Mouse (Mus musculus): ENCODE measurements at regions not wholly inside any gene's neighbourhood (a gene's known extent, or its start where the extent isn't known, plus 50 kb on each side); places are given as distances from the start of the nearest gene placed in this dataset.

DNA sequence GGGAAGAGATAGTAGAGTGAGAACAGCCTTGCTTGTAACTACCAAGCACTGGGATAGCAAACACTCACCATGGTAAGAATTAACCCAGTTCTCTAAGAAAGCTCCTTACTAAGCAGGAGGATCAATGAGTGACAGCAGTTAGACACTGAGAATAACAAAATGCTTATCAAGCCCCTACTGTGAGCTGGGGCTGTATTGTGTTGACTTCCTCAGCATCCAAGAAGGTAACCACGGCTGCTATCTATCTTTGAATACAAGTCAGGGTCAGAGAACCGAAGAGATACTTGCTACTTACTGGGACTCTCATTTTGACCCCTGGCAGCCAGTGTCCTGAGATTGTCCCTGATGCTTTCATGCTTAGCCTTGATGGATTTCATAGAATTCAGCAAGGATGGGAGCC, 1248.4 kb upstream of the A1bg start:
- Histone ChIP-seq H3K9ac (ENCODE audit: insufficient read depth, low read depth, low read length, poor library complexity, severe bottlenecking) (no peak overlapping the region), H3K4me1 (ENCODE audit: control insufficient read depth in 2 of 2, insufficient read depth in 2 of 2, low read length in 2 of 2, poor library complexity in 1 of 2) (peaks cover 3 to 5% of the 10 kb centered on the region in 2 experiments; a peak in 2 of 4 replicates), H3K36me3 (ENCODE audit: control insufficient read depth, insufficient read depth, low read length, poor library complexity, severe bottlenecking) (peaks cover 8% of the 10 kb centered on the region), H3K4me3 (ENCODE audit: insufficient read depth in 1 of 2, low read depth in 1 of 2, low read length in 2 of 2, poor library complexity in 1 of 2, severe bottlenecking in 1 of 2) (no peak overlapping the region), H3K27ac (ENCODE audit: insufficient read depth, low read depth, low read length, poor library complexity, severe bottlenecking) (no peak overlapping the region), H3K9me3 (ENCODE audit: control insufficient read depth, insufficient read depth, low read depth, low read length) (no peaks in the 10 kb centered on the region)
- no peak for TF ChIP-seq ZNF384 (IDR thresholded peaks at IDR 0.05; ENCODE audit: low read depth, low read length)
- DNase-seq (ENCODE audit: low read depth, low spot score), result no peak
- in situ Hi-C loops (cut with MboI; ENCODE audit: low sequenced_read_pairs in 2 of 2, unreplicated experiment in 2 of 2), result no loop called here

DNA sequence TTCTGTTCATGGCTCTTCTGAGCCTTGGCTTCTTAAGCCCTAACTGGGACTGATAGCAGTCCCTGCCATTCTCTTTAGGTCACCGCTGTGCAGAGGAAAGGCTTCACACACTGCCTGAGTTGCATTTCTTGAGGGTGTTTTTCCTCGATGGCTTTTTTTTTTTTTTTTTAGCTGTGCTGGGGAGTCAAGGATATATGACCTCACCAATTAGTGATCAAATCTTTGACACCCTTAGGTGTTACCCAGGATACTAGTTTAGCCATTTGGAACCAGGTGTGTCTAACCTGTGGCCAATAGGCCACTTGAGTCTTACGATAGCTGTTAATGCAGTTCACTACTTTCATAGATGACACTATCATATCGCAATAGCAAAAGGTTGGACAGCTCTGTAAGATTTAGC, 1247.5 kb upstream of the A1bg start:
- TF ChIP-seq HCFC1 (IDR thresholded peaks at IDR 0.05; ENCODE audit: borderline replicate concordance, insufficient read depth, low read length), result no peak
- no peak for DNase-seq (ENCODE audit: low read depth, low spot score)
- H3K9me3 ChIP-seq (ENCODE audit: control insufficient read depth, insufficient read depth, low read depth, low read length), result no peaks in the 10 kb centered on the region
- in situ Hi-C loops (cut with MboI; ENCODE audit: low sequenced_read_pairs in 2 of 2, unreplicated experiment in 2 of 2), result no loop called here
- H3K4me3 ChIP-seq (ENCODE audit: insufficient read depth in 1 of 2, low read depth in 1 of 2, low read length in 2 of 2, poor library complexity in 1 of 2, severe bottlenecking in 1 of 2), result no peak overlapping the region
- H3K9ac ChIP-seq (ENCODE audit: insufficient read depth, low read depth, low read length, poor library complexity, severe bottlenecking), result no peak overlapping the region
- H3K36me3 ChIP-seq (ENCODE audit: control insufficient read depth, insufficient read depth, low read length, poor library complexity, severe bottlenecking), result peaks cover 8% of the 10 kb centered on the region
- H3K4me1 ChIP-seq (ENCODE audit: control insufficient read depth in 2 of 2, insufficient read depth in 2 of 2, low read length in 2 of 2, poor library complexity in 1 of 2), result peaks cover 2 to 3% of the 10 kb centered on the region in 2 experiments; a peak in 1 of 4 replicates
- no peak overlapping the region for H3K27ac ChIP-seq (ENCODE audit: insufficient read depth, low read depth, low read length, poor library complexity, severe bottlenecking)

DNA sequence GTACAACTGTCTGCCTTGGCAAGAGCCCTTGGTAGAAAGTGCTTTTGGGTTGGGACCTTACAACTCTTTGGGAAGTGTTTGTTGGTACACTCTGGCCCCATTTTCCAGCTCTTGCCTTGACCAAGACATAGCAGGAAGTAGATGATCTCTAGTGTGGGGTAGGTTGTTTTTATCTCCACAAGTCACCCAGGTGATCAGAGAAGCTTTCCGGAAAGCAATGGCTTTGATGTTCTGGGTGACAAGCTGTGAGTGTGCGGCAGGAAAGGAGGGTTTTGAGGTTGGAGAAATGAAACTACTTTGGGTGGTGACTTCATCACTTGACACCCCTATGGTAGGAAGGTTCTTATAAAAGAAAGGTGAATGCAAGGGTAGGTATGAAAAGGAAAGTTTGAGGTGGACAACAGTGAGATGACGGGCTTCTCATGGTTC, 1246.8 kb upstream of the A1bg start:
- Histone ChIP-seq H3K4me1 (ENCODE audit: control insufficient read depth in 2 of 2, insufficient read depth in 2 of 2, low read length in 2 of 2, poor library complexity in 1 of 2) (peaks cover 0 to 2% of the 10 kb centered on the region in 2 experiments; a peak in 1 of 4 replicates), H3K4me3 (ENCODE audit: insufficient read depth in 1 of 2, low read depth in 1 of 2, low read length in 2 of 2, poor library complexity in 1 of 2, severe bottlenecking in 1 of 2) (no peak overlapping the region), H3K9ac (ENCODE audit: insufficient read depth, low read depth, low read length, poor library complexity, severe bottlenecking) (no peak overlapping the region), H3K36me3 (ENCODE audit: control insufficient read depth, insufficient read depth, low read length, poor library complexity, severe bottlenecking) (peaks cover 13% of the 10 kb centered on the region), H3K9me3 (ENCODE audit: control insufficient read depth, insufficient read depth, low read depth, low read length) (no peaks in the 10 kb centered on the region), H3K27ac (ENCODE audit: insufficient read depth, low read depth, low read length, poor library complexity, severe bottlenecking) (no peak overlapping the region)
- no peak for DNase-seq (ENCODE audit: low read depth, low spot score)
- TF ChIP-seq ZNF384 (IDR thresholded peaks at IDR 0.05; ENCODE audit: low read depth, low read length) (no peak), CHD2 (IDR thresholded peaks at IDR 0.05; ENCODE audit: low read depth, low read length) (no peak), ZC3H11A (IDR thresholded peaks at IDR 0.05; ENCODE audit: borderline replicate concordance, low read depth, low read length) (no peak), HCFC1 (IDR thresholded peaks at IDR 0.05; ENCODE audit: borderline replicate concordance, insufficient read depth, low read length) (no peak), MAFK (IDR thresholded peaks at IDR 0.05; ENCODE audit: insufficient read depth, low read depth, low read length) (no peak)
- in situ Hi-C loops (cut with MboI; ENCODE audit: low sequenced_read_pairs in 2 of 2, unreplicated experiment in 2 of 2), result no loop called here

DNA sequence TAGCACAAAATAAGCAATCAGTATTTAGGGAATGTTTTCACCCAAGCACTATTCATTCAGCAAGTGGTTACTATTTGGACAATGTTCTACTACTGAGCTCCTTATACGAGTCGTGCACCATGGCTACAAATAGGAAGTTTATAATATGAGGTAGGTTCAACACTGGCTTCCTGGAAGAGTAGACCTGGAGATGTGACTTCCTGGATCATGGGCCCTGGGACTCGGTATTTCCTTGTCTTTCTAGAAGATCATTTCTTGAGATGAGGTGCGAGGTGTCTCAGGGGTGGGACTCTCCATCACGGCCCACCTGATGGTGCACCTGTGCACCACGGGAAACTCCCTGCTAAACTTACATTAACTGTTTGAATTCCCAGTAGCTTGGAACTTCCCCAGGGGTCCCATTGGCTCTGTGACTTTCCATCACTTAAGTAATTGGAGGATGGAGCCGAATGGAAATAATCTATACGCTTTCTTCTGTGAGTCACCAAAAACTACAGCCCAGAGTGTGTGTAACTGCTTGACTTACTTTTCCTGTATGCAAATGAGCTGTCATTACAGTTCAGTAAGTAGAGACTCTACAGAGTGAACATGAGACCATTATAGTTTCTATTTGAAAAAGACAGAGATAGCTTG, 1246.3 kb upstream of the A1bg start:
- no peak for DNase-seq (ENCODE audit: low read depth, low spot score)

DNA sequence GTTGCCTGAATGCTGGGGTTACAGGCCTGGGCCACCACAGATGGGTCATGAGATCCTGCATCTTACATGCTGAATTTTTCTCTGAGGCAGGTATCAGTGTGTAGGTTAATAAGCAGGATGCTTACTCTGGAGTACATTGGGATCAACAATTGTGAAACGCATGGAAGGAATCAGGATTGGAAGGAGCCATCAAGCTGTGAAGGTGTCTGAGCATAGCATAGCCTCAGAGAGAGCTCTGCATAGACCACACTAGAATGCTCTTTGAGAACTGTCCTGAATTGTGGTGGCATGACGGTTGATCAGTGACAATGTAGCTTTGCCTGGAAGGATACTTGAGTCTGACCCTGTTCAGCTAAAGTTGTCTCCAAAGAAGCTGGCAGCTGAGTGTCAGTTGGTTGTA, 1245.7 kb upstream of the A1bg start:
- no peak for TF ChIP-seq ZNF384 (IDR thresholded peaks at IDR 0.05; ENCODE audit: low read depth, low read length)
- in situ Hi-C loops (cut with MboI; ENCODE audit: low sequenced_read_pairs in 2 of 2, unreplicated experiment in 2 of 2), result no loop called here
- H3K9me3 ChIP-seq (ENCODE audit: control insufficient read depth, insufficient read depth, low read depth, low read length), result no peaks in the 10 kb centered on the region
- H3K9ac ChIP-seq (ENCODE audit: insufficient read depth, low read depth, low read length, poor library complexity, severe bottlenecking), result no peak overlapping the region
- DNase-seq (ENCODE audit: low read depth, low spot score), result no peak
- H3K27ac ChIP-seq (ENCODE audit: insufficient read depth, low read depth, low read length, poor library complexity, severe bottlenecking), result no peak overlapping the region
- peaks cover 1 to 3% of the 10 kb centered on the region in 2 experiments; a peak in 2 of 4 replicates for H3K4me1 ChIP-seq (ENCODE audit: control insufficient read depth in 2 of 2, insufficient read depth in 2 of 2, low read length in 2 of 2, poor library complexity in 1 of 2)
- peaks cover 13% of the 10 kb centered on the region for H3K36me3 ChIP-seq (ENCODE audit: control insufficient read depth, insufficient read depth, low read length, poor library complexity, severe bottlenecking)
- H3K4me3 ChIP-seq (ENCODE audit: insufficient read depth in 1 of 2, low read depth in 1 of 2, low read length in 2 of 2, poor library complexity in 1 of 2, severe bottlenecking in 1 of 2), result no peak overlapping the region

More for the DNA sequence above, 1246.3 kb upstream of the A1bg start:
- Histone ChIP-seq H3K27ac (ENCODE audit: insufficient read depth, low read depth, low read length, poor library complexity, severe bottlenecking) (no peak overlapping the region), H3K9ac (ENCODE audit: insufficient read depth, low read depth, low read length, poor library complexity, severe bottlenecking) (no peak overlapping the region), H3K4me3 (ENCODE audit: insufficient read depth in 1 of 2, low read depth in 1 of 2, low read length in 2 of 2, poor library complexity in 1 of 2, severe bottlenecking in 1 of 2) (no peak overlapping the region), H3K4me1 (ENCODE audit: control insufficient read depth in 2 of 2, insufficient read depth in 2 of 2, low read length in 2 of 2, poor library complexity in 1 of 2) (peaks cover 0 to 2% of the 10 kb centered on the region in 2 experiments; a peak in 1 of 4 replicates), H3K9me3 (ENCODE audit: control insufficient read depth, insufficient read depth, low read depth, low read length) (no peaks in the 10 kb centered on the region), H3K36me3 (ENCODE audit: control insufficient read depth, insufficient read depth, low read length, poor library complexity, severe bottlenecking) (peaks cover 13% of the 10 kb centered on the region)
- no peak for TF ChIP-seq HCFC1 (IDR thresholded peaks at IDR 0.05; ENCODE audit: borderline replicate concordance, insufficient read depth, low read length)
- in situ Hi-C loops (cut with MboI; ENCODE audit: low sequenced_read_pairs in 2 of 2, unreplicated experiment in 2 of 2), result no loop called here

All from ES-E14 (cell line).